Mouse (Mus musculus) bone marrow, adult 2 months (tissue): ENCODE measurements around the gene Nudt6.

ENCODE experiments used
- CTCF ChIP-seq: fragments of 200-500 bp; IDR thresholded peaks from 2 replicates; pipeline ENCODE4 v1.5.1; 2011; ENCODE audit warnings: low read length, control low read depth; ENCODE audit not compliant: control insufficient read depth, insufficient read depth
- POLR2A ChIP-seq: fragments of 200-500 bp; IDR thresholded peaks from 2 replicates; pipeline ENCODE4 v1.6.1; 2011; ENCODE audit warnings: low read depth, mild to moderate bottlenecking, control low read depth, low read length, borderline replicate concordance; ENCODE audit not compliant: control insufficient read depth

DNA sequence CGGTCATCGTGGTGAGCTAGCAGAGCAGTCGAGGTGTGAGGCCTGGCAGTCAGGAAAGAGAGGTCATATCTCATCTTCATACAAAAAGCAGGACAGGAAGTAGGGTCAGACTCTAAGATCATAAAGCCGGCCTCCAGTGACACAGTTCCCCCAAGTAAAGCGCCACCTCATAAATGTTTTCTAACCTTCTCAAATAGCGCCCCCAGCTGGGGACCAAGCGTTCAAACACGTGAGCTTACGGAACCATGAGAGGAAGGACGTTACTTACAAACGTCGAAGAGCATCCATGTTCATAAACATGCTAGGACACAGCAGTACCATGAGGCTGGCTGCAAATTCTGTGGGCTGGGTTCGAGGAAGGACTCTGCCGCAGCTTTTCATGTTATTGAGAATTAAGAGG, 40.8 kb downstream of the Nudt6 start:
- no peak for TF ChIP-seq CTCF
- TF ChIP-seq POLR2A, result no peak
